Mouse (Mus musculus) spleen, adult 12 weeks (tissue): ENCODE results near the gene Olfr195.
"Not testable (repeated sequence)": the region's sequence is repeated elsewhere in the genome, so short reads cannot be mapped to it uniquely, and the experiment has no call there.

Experiments used
- DNase-seq: peaks from one replicate; pipeline ENCODE4 v3.0.0; 2022; ENCODE audit warnings: low spot score

Olfr195 gene

DNA sequence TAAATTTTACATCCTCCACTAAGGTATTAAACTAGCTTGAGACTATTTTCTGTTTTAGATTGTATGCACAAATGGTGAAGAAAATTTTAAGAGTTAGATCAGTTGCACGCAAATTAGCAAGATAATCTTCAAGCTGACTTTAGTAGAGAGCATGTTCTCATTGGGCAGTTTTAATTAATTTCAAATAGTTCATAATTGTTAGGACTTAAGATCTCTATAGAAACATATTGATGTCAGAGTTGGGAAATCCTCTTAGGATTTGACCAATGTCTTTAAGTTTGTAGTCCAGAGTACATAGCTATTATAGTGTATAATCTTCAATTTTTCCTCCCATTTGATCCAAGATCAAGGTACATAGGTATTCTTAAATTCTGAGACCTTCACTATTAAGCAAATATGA, at the start of gene Olfr195:
TSS of gene Olfr195 (plus strand) at position 301 of the 400 bp plus-strand sequence.
- no peak for DNase-seq

- no peak for DNase-seq
Observed at GRCm38 (mm10) chr16:59105312-59105711, 41.5 kb upstream of the Olfr195 start.

- not testable (repeated sequence) for DNase-seq
Observed at GRCm38 (mm10) chr16:59108522-59108921, 38.3 kb upstream of the Olfr195 start.

- DNase-seq, result no peak
Observed at GRCm38 (mm10) chr16:59111781-59112180, 35.1 kb upstream of the Olfr195 start, which contains the start of gene Olfr193. Gene Olfr193, minus strand, starts transcription at chr16:59111881.

GRCm38 (mm10) chr16:59120969-59121368, 25.9 kb upstream of the Olfr195 start, which contains the start of gene Olfr194:
Gene Olfr194, minus strand, starts transcription at chr16:59121069.
- no peak for DNase-seq

- DNase-seq, result no peak
Observed at GRCm38 (mm10) chr16:59130740-59131139, 16.1 kb upstream of the Olfr195 start.

- DNase-seq, result no peak
Observed at GRCm38 (mm10) chr16:59141105-59141504, 5.7 kb upstream of the Olfr195 start.

DNA sequence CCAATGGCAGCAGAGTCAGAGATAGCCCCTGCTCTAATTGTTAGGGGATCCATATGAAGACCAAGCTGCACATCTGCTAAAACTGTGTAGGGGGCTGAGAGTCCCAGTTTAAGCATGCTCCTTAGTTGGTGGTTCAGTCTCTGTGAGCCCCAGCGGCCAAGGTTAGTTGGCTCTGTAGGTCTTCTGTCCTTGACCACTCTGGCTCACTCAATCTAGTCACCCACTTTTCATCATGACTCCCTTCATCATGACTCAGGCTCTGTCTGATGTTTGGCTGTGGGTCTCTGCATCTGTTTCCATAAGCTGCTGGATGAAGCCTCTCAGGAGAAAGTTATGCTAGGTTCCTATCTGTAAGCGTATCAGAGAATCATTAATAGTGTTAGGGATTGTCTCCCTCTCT, 5.2 kb downstream of the Olfr195 start:
- no peak for DNase-seq

GRCm38 (mm10) chr16:59170354-59170753, 23.5 kb downstream of the Olfr195 start, which contains the start of gene Olfr196:
Gene Olfr196, minus strand, starts transcription at chr16:59170454.
- DNase-seq, result no peak
